Mouse (Mus musculus) layer of hippocampus, postnatal 36 days (tissue): ENCODE measurements around the gene Adgrf5. TPM values are rescaled to one million over a fixed set of nuclear protein-coding genes. Genes with fewer than 3 reads are reported as not detected.
"Not testable (repeated sequence)": the region's sequence is repeated elsewhere in the genome, so short reads cannot be mapped to it uniquely, and the experiment has no call there.

ENCODE experiments used
- DNase-seq, 2 experiments: peaks; one replicate each; pipeline ENCODE4 v3.0.0; 2022
- total RNA-seq, 2 experiments: library from RNA; stranded (reverse); gene quantifications; 2 replicates each; pipeline ENCODE4 v1.2.3; 2021

The Adgrf5 gene
- total RNA-seq = 10 to 100 TPM; 29.3 to 30.9 TPM

DNA sequence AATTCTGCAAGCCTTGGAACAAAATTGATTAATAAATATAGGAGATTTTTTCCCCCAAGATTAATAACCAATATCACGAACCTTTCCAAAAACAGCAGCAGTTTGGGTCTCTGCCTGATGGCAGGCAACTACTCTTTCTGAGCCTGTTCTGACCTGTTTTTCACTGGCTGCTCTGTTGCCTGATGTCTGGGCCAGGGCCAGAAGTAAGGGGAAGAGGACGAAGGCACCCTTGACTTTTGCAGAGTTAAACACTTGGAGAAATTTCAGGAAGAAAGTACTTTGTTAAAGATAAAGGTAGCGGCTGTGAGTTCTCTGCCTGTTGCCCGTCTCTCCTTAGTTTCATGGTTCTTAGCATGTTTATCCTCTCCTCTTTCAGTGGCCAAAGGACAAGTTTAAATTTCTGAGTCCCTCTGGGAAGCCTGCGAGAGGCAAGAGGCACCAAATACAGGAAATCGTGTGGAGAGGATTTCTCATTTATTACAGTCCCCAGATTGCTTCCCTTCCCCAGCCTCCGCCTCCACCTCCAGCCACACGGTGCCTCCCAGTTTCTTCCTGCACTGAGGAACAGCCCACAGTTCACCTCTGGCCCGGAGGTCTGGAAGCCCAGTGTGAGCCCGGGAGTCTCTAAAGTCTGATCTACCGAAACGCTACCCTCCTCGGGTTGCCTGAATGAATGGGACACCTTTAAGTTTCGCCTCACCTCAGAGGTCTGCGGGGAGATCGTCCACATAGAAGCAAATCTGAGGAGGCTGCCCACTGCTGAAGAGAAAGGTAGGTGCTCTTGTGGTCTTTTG lies at the start of gene Adgrf5:
Gene Adgrf5, plus strand, starts transcription at position 626 of the 794 bp plus-strand sequence.
- no peak for DNase-seq

- DNase-seq = no peak
Measured at GRCm38 (mm10) chr17:43325986-43326671, 34.1 kb upstream of the Adgrf5 start.

GRCm38 (mm10) chr17:43326726-43327700 lies 33.2 kb upstream of the Adgrf5 start:
- no peak for DNase-seq

DNA sequence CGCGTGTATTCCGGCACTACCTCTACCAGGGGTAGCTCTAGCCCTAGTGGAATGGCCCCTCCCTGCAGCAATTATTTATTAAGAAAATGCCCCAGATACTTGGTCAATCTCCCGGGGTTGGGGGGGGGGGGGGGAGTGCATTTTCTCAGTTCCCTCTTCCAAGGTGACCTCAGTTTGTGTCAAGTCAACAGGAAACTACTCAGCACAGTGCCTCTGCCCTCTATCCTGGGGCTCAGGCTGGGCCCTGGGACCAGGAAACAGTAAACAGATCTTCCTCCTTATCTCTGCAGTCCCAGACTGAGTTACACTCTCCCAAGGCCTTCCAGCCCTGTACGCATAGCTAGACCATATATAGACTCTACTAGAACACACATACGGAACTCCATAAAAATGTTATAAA lies 32.4 kb upstream of the Adgrf5 start:
- no peak for DNase-seq

DNA sequence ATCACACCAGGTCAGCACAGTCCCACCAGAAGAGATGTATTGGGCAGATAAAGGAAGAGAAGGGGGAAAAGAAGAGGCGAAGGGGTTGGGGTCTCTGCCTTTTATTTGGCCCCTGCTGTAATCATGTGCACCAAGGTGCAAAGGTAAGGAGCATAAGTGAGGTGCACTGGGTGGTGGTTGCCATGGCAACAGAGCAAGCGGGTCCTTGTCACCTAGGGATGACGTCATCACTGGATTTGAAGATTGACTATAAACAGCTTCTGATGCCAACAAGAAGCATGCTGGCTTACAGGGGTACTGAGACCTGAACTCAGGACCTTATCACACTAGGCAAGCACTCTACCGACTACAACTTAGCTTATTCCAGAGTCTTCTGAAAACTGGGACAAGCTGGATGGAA lies 31.0 kb upstream of the Adgrf5 start:
- no peak for DNase-seq

GRCm38 (mm10) chr17:43329761-43330183 lies 30.5 kb upstream of the Adgrf5 start:
- no peak for DNase-seq

DNA sequence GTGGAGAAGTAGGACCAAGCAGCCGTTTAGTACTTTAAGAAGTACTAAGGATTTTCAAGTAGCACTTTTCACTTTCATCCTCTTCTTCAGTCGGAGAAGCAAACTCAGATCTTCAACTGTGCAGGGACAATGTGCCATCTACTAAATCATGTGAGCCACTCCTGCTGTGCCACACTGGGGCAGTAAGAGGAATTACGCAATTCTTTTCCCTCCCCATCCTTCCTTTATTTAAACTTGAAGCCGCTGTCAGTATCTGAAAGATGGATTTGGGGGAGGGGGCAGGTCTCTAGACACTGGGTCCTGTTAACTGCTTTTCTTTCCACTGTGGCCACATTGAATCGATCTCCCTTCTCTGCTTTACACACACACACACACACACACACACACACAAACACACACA lies 27.6 kb upstream of the Adgrf5 start:
- no peak for DNase-seq

DNA sequence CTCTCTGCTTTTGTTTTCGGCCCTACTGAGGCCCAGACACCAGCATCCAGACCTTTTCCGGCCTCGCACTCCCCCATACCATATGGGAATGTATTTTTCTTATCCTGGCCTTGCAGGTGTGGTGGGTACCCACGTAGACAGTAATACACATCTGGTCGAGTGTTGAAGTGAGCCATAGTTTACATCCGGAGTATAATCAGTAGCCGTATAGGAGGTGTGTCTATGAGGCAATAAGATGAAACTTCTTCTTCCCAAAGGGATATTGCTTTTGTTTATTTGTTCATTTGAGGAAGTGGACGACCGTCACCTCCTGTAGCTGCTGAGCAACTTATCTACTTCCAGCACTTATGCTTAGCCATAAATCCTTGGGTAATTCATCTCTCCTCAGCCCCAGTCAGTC lies 26.2 kb upstream of the Adgrf5 start:
- no peak for DNase-seq

DNA sequence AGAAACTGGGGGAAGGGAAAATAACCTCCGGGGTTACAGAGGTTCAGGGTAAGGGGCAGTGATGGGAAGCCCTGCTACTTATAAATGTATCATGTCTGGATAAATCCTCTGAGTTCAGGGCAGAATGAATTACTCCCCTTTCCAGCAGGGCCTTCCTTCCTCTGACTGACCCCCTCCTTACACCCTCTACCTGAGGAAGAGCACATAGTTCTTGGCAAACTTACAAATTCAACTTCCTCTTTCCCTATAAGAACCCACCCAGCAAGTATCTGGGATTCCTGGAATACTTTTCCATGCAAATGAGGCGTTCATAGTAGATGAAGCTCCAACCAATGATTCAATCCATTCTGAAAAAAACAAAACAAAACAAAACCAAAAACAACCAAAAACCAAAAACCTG lies 22.6 kb upstream of the Adgrf5 start:
- no peak for DNase-seq

DNA sequence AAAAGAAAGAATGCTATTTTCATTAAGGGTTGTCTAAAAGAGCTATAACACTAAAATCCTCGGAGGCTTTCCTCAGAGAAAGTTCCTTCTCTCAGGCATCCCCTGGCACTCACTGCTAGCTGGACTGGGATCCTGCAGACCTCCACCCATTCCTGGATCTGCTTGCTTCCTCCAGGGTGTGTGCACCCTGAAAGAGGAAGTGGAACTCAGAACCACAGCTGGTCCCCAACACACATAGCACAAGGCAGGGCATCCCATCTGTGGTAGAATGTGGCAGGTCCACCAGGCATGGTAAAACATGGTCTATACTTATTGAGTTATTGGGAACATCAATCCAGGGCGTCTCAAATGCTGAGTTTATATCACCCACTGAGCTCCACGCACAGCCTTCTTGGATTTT lies 22.0 kb upstream of the Adgrf5 start:
- no peak for DNase-seq

- not testable (repeated sequence) for DNase-seq
Measured at GRCm38 (mm10) chr17:43346499-43346898, 13.8 kb upstream of the Adgrf5 start.

GRCm38 (mm10) chr17:43357902-43358539 lies 2.2 kb upstream of the Adgrf5 start:
- no peak for DNase-seq

DNA sequence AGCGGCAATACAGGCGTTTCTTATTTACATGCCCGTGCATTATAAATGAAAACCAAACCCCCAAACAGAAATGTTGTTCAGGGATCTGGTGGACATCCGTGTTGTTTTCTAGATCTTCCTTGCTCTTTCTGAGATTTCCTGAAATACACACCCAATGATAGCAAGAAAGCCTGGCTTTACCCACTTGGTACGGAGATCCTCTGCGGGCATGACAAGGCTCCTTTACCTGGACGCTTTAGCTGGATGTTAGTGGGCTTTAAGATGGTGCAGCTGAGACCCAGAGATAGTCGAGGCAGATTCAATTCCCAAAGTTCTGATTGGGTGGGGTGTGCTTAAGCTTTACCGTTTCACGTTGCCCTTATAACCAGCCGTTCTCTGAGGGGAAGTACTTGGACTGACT lies 770 bp downstream of the Adgrf5 start:
- no peak for DNase-seq

DNA sequence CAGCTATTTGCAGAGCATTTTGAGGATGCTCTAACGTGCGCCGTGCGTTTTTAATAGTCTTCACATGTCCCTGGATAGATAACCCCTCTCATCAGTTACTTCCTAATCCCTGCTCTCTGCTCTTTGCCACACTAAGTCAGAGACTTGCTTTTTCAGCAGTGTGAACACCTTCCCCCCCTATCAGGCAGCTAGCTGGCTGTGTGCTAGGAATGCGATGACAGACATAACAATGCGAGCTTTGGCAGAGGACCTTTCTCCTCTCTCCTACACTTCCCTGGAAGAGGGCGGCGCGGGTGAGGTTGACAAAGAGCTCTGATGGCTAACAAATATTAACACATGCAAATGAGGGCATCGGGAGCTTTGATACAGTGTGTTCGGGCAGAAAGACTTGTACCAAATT lies 2.1 kb downstream of the Adgrf5 start:
- DNase-seq = no peak

DNA sequence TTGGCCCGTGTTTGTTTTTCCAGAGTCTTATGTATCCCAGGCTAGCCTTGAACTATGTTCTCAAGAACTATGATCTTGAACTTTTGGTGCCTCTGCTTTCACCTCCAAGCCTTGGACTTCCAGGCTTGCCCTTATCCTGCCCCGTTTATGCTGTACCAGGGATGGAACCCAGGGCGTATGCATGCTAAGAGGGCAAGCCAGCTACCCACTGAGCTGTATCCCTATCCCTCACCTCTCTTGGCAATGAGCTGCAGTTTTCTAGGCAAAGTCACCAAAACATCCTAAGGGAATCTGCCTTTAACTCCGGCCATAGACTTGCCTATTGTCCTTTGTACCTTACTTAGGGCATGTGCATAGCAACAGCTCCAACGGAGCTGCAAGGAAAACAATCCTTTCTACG lies 2.6 kb downstream of the Adgrf5 start:
- DNase-seq = no peak

- DNase-seq = no peak
Measured at GRCm38 (mm10) chr17:43363921-43364320, 3.7 kb downstream of the Adgrf5 start.

GRCm38 (mm10) chr17:43365297-43365696 lies 5.0 kb downstream of the Adgrf5 start:
- no peak for DNase-seq

DNA sequence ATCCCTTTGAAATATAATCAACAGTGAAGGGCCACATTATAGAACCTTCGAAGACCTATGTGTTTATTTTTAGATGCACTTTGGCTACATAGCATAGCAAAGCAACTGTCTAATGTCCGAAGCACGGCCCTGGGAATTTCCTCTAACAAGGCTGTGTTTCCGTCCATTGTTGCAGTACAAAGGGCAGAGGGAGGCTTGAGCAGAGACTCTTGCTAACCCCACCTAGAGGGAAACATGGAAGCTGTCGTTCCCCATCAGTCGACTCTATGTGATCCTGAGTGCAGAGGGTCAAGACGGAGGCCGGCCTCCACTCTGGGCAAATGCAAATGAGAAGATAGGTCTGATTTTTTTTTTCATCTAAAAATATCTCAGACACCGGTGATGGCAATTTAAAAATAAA lies 6.2 kb downstream of the Adgrf5 start:
- no peak for DNase-seq

- no peak for DNase-seq
Measured at GRCm38 (mm10) chr17:43368171-43368576, 7.9 kb downstream of the Adgrf5 start.

GRCm38 (mm10) chr17:43372604-43373003 lies 12.4 kb downstream of the Adgrf5 start:
- DNase-seq = no peak

- no peak for DNase-seq
Measured at GRCm38 (mm10) chr17:43374020-43374419, 13.8 kb downstream of the Adgrf5 start.

DNA sequence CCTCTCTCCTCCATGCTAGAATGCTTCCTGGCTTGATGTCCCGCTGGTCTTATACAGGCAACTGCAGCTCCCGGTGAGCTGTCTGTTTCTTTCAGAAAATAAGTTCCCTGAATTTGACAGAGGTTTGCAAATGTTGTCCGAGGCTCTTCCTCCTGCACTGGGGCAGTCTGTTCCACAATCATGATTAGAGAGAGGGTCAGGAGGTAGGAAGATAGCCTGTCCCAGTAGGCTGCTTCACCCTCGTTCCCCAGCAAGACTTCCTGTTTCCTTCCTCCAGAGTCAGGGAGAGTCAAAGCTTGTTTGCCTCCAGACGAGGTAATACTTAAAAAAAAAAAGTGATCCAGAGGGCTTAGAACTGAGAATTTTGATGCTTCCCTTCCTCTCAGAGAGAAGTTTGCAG lies 16.3 kb downstream of the Adgrf5 start:
- no peak for DNase-seq
